Mouse (Mus musculus) megakaryocyte-erythroid progenitor cell, adult 5 weeks (primary cell): Measurements from ENCODE around the gene Nop53. TPM values are rescaled to one million over a fixed set of nuclear protein-coding genes. Genes with fewer than 3 reads are reported as not detected.

Experiments used
- polyA plus RNA-seq: library from polyadenylated mRNA; stranded (reverse); fragments of >175 nt; gene quantifications from 2 replicates; pipeline ENCODE4 v1.2.3, GENCODE M21; 2012

Nop53 gene
- 809 and 1,046 TPM in 2 replicates for polyA plus RNA-seq

GRCm38 (mm10) chr7:15945721-15946536, at the start of gene Nop53:
Gene Nop53, minus strand, starts transcription at chr7:15946074.

GRCm38 (mm10) chr7:15967312-15967711, 21.4 kb upstream of the Nop53 start, which contains the start of gene Ehd2:
Gene Ehd2, minus strand, starts transcription at chr7:15967567.

GRCm38 (mm10) chr7:15922220-15922773, 23.6 kb downstream of the Nop53 start, which contains the start of gene Selenow:
Gene Selenow, minus strand, starts transcription at chr7:15922402.

Other genes starting within 250 kb of the Nop53 start
- not detected in 2 replicates for gene Obox5, start 195.9 kb downstream of the Nop53 start, polyA plus RNA-seq
- gene Obox6, start 106.4 kb downstream of the Nop53 start, polyA plus RNA-seq: not detected in 2 replicates
- gene Crx, start 66.1 kb downstream of the Nop53 start, polyA plus RNA-seq: not detected in 2 replicates
- not detected in 2 replicates for gene Crxos, start 63.5 kb downstream of the Nop53 start, polyA plus RNA-seq
- 460 and 532 TPM in 2 replicates for gene Selenow, start 23.7 kb downstream of the Nop53 start, polyA plus RNA-seq
- 0.68 and 0.86 TPM in 2 replicates for gene Ehd2, start 21.5 kb upstream of the Nop53 start, polyA plus RNA-seq
- gene Bicra, start 101.8 kb upstream of the Nop53 start, polyA plus RNA-seq: 63.5 and 81.0 TPM in 2 replicates
- gene Zfp541, start 115.7 kb upstream of the Nop53 start, polyA plus RNA-seq: 0.04 and 0.11 TPM in 2 replicates
- 160 and 181 TPM in 2 replicates for gene Napa, start 152.4 kb upstream of the Nop53 start, polyA plus RNA-seq
- 28.6 and 33.0 TPM in 2 replicates for gene Kptn, start 173.8 kb upstream of the Nop53 start, polyA plus RNA-seq
- gene Slc8a2, start 183.8 kb upstream of the Nop53 start, polyA plus RNA-seq: 0.02 and 0.04 TPM in 2 replicates
- gene Meis3, start 229.0 kb upstream of the Nop53 start, polyA plus RNA-seq: 0.96 and 1.4 TPM in 2 replicates